ENCODE assay signal across 8 mouse cellular contexts in genomic region chr1:130716513-130717290, GRCm38 (mm10). TPM values are rescaled to one million over a fixed set of nuclear protein-coding genes. Genes with fewer than 3 reads are reported as not detected.
DNase-seq lines count a peak whose midpoint lies in the region; ATAC-seq lines count a peak whose summit lies in the region.

No protein-coding gene starts in this region.

- WGBS in heart, embryonic 16.5 days: under 1% methylated on average over 42 of the region's 42 CpGs

- H3K4me3 ChIP-seq in heart, embryonic 16.5 days (ENCODE audit: low read length): peak overlapping the region; percentile 86

- no peaks in the 10 kb centered on the region for H3K9me3 ChIP-seq in heart, embryonic 16.5 days (replicated peaks; ENCODE audit: control insufficient read depth, low read length)

- no peaks in the 10 kb centered on the region for H3K27me3 ChIP-seq in heart, embryonic 16.5 days (ENCODE audit: control insufficient read depth, insufficient read depth, low read length)

- H3K9ac ChIP-seq in heart, embryonic 16.5 days (ENCODE audit: low read length): peak overlapping the region; percentile 95

- peaks cover 12% of the 10 kb centered on the region for H3K4me1 ChIP-seq in heart, embryonic 16.5 days (ENCODE audit: control insufficient read depth, insufficient read depth, low read length)

- peak; percentile 5; the same call in 1 of the 2 replicates for ATAC-seq in heart, embryonic 16.5 days (replicated peaks; ENCODE audit: extremely low read depth, insufficient read depth, low FRiP score)

- peaks cover 9% of the 10 kb centered on the region for H3K36me3 ChIP-seq in heart, embryonic 16.5 days (ENCODE audit: control insufficient read depth, insufficient read depth)

- peak overlapping the region; percentile 90 for H3K27ac ChIP-seq in heart, embryonic 16.5 days (ENCODE audit: low read length)

- peak overlapping the region; percentile 100 for H3K4me2 ChIP-seq in heart, embryonic 16.5 days (ENCODE audit: low read depth, low read length)

- DNase-seq in cerebellum, adult 18-20 months: peak; percentile 63 to 74
- no peak for DNase-seq in cerebellum, adult 8-10 months
- DNase-seq in ES-CJ7 (ENCODE audit: low read depth, low spot score): peak; percentile 36
- peak; percentile 66 for DNase-seq in embryo, embryonic 11 days
- DNase-seq in layer of hippocampus, postnatal 10 days (ENCODE audit: low spot score in 2 of 2): peak; percentile 37 to 53
- peak; percentile 38 for DNase-seq in lung, postnatal 25 days (ENCODE audit: low spot score)
- peak; percentile 26 for DNase-seq in right cerebral cortex, postnatal 4 days

RNA-seq across cellular contexts. Expression of gene Yod1, which starts 0.4 kb away (rescaled TPM):
- polyA plus RNA-seq in heart, embryonic 16.5 days (2015; fragmentation: Nextera tagmentation; extraction: Ambion mirVana): 8.7 and 9.1 TPM in 2 replicates
- total RNA-seq in layer of hippocampus, postnatal 10 days (2021): 10 to 100 TPM; 10.6 to 10.7 TPM

RNA-seq across cellular contexts. Expression of gene Gm29427, which starts 1.1 kb away (rescaled TPM):
- polyA plus RNA-seq in heart, embryonic 16.5 days (2015; fragmentation: Nextera tagmentation; extraction: Ambion mirVana): not detected in 2 replicates
- total RNA-seq in layer of hippocampus, postnatal 10 days (2021): not detected

RNA-seq across cellular contexts. Expression of gene Pfkfb2, which starts 12.4 kb away (rescaled TPM):
- polyA plus RNA-seq in heart, embryonic 16.5 days (2015; fragmentation: Nextera tagmentation; extraction: Ambion mirVana): 7.4 and 7.8 TPM in 2 replicates
- total RNA-seq in layer of hippocampus, postnatal 10 days (2021): 10 to 100 TPM; 49.8 to 51.9 TPM

RNA-seq across cellular contexts. Expression of gene AA986860, which starts 15.1 kb away (rescaled TPM):
- 0.91 and 2.2 TPM in 2 replicates for polyA plus RNA-seq in heart, embryonic 16.5 days (2015; fragmentation: Nextera tagmentation; extraction: Ambion mirVana)
- total RNA-seq in layer of hippocampus, postnatal 10 days (2021): under 1 TPM; 0.91 to 0.98 TPM

RNA-seq across cellular contexts. Expression of gene C4bp, which starts 55.3 kb away (rescaled TPM):
- polyA plus RNA-seq in heart, embryonic 16.5 days (2015; fragmentation: Nextera tagmentation; extraction: Ambion mirVana): not detected in 2 replicates
- 1 to 10 TPM; 1.1 to 1.2 TPM for total RNA-seq in layer of hippocampus, postnatal 10 days (2021)
